Mouse (Mus musculus) embryonic facial prominence, embryonic 13.5 days (tissue): ENCODE data around the gene Pcdh15. TPM values are rescaled to one million over a fixed set of nuclear protein-coding genes. Genes with fewer than 3 reads are reported as not detected.

Source experiments
- ATAC-seq: fragments of 200-750 bp; cut with Nextera tagmentation; 2 replicates; pipeline ENCODE4 v1.8.0; 2017; ENCODE audit warnings: low read depth; ENCODE audit not compliant: insufficient number of reproducible peaks, insufficient read depth, low FRiP score, low TSS enrichment
- H3K27ac ChIP-seq: fragments of 300-500 bp; sonication (generic); 2 replicates; pipeline ENCODE4 v1.5.1; 2015; ENCODE audit warnings: moderate library complexity, mild to moderate bottlenecking, inconsistent platforms
- H3K27me3 ChIP-seq: fragments of 300-500 bp; sonication (generic); 2 replicates; pipeline ENCODE4 v1.6.1; 2015; ENCODE audit warnings: mild to moderate bottlenecking, inconsistent platforms
- H3K36me3 ChIP-seq: fragments of 300-500 bp; sonication (generic); 2 replicates; pipeline ENCODE4 v1.6.1; 2015; ENCODE audit warnings: mild to moderate bottlenecking, inconsistent platforms
- H3K4me1 ChIP-seq: fragments of 300-500 bp; sonication (generic); 2 replicates; pipeline ENCODE4 v1.6.1; 2015; ENCODE audit warnings: inconsistent platforms
- H3K4me2 ChIP-seq: fragments of 300-500 bp; sonication (generic); 2 replicates; pipeline ENCODE4 v1.6.1; 2015; ENCODE audit warnings: moderate library complexity, mild to moderate bottlenecking, inconsistent platforms
- H3K4me3 ChIP-seq: fragments of 300-500 bp; sonication (generic); 2 replicates; pipeline ENCODE4 v1.5.1; 2015; ENCODE audit warnings: mild to moderate bottlenecking, inconsistent platforms
- H3K9ac ChIP-seq: fragments of 300-500 bp; sonication (generic); 2 replicates; pipeline ENCODE4 v1.6.1; 2015; ENCODE audit warnings: mild to moderate bottlenecking, inconsistent platforms
- H3K9me3 ChIP-seq: fragments of 300-500 bp; sonication (generic); 2 replicates; pipeline ENCODE4 v1.6.1; 2016; ENCODE audit warnings: inconsistent platforms
- WGBS: fragments of 180-500 bp; shearing (Covaris S2); methylation state at CpG from one replicate; pipeline ENCODE4 v1.1.7; 2015; ENCODE audit warnings: mixed read lengths; 5-methylcytosine and 5-hydroxymethylcytosine counted together
- polyA plus RNA-seq: library from polyadenylated mRNA; unstranded; fragments of >200 nt; fragmentation: Nextera tagmentation; extraction: Ambion mirVana; gene quantifications from 2 replicates; pipeline ENCODE4 v1.2.1, GENCODE M21; 2015

The Pcdh15 gene
- polyA plus RNA-seq = 6.4 and 6.6 TPM in 2 replicates

DNA sequence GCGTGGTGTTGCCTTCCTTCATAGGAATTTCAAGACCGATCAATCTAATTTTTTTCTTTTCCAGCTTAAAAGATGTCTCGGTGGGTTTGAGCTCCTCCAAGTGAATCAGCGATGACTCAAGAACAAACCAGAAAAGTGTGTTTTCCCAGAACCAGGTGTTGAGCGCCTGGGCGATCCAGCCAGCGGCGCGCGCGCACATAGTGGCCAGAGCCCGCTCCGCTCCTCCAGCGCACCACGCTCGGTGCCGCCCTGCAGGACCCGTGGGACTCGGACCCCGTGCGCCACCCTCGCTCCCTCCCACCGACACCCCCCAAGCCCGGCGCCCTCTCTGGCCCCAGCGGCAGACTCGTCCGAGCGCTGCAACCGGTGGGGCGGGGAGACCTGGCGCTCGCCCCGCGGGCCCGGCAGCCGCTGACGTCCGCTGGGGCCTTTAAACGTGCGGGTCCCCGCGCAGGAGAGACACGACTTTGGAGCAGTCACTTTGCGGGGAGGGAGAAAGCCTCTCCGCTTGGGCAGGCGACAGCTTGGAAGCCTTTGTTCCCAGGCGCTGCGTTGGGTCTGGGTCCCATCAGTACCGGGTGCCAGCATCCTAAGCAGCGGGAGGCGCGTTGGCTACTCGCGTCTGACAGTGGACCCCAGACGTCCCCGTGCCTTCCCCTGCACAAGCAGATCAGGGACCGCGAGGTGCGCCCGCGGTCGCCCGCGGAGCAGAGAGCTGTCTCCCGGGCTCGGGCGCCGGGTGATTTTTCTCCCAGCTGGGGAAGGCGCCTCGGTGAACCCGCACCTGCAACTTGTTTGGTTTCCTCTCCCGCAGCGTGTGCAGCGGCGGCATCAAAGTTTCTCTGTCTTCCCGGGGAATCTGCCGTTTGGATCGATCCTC lies at the start of gene Pcdh15:
TSS of gene Pcdh15 (plus strand) at position 377 of the 880 bp plus-strand sequence.
- Histone ChIP-seq H3K27ac (no peak within 1 kb of the TSS), H3K4me3 (peak within 1 kb of the TSS; percentile 59), H3K27me3 (peaks cover 76% of the 10 kb centered on the region), H3K4me2 (peak within 1 kb of the TSS; percentile 97), H3K36me3 (no peaks in the 10 kb centered on the region), H3K4me1 (peaks cover 17% of the 10 kb centered on the region), H3K9ac (peak within 1 kb of the TSS; percentile 68), H3K9me3 (no peaks in the 10 kb centered on the region)
- under 1% methylated on average over 79 of the region's 79 CpGs for WGBS
- no peak for ATAC-seq

DNA sequence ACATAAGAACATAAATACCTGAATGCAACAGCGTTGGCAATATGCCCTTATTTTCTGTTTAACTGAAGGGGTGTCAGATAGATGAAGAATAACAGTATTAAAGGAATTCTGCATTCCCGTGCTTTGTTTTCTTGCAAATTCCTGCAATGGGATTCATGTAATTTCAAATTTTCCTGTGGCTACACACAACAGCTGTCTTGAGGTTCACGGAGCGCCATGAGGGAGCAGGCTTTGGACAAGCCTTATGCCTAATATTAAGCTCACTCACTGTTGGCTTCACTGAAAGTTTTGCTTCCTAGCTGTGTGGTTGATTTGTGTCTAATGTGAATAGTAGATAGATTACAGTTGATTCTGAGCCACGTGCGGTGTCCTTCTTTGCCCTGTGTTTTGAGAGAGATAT lies 47.1 kb upstream of the Pcdh15 start:
- H3K9me3 ChIP-seq = no peaks in the 10 kb centered on the region
- no peak overlapping the region for H3K4me3 ChIP-seq
- no peaks in the 10 kb centered on the region for H3K27me3 ChIP-seq
- H3K4me1 ChIP-seq = no peaks in the 10 kb centered on the region
- no peak overlapping the region for H3K27ac ChIP-seq
- no peak overlapping the region for H3K4me2 ChIP-seq
- no peaks in the 10 kb centered on the region for H3K36me3 ChIP-seq
- no peak overlapping the region for H3K9ac ChIP-seq
- no peak for ATAC-seq
- WGBS = 65% methylated on average over 6 of the region's 6 CpGs

DNA sequence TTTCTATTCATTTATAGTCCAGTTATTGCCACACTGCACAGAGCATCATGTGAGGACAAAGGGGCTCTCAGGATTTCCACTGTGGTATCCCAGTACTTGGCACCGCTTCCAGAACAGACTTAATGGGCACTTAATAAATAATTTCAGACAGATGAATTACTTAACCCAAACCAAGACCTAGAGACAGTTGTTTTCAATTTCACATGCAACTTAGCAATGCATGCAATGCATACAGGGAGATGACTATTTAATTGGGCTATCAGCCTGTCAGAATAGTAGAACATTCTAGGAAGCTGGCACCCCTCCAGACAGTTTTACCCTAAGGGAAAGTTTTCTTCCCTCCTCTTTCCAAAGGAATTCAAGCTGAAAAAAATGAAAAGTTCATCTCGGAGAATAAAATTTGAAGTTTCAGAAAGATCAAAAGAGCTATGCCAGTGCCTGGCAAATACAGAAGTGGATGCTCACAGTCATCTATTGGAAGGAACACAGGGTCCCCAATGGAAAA lies 39.4 kb upstream of the Pcdh15 start:
- no peaks in the 10 kb centered on the region for H3K9me3 ChIP-seq
- H3K36me3 ChIP-seq = no peaks in the 10 kb centered on the region
- 45% methylated on average over 2 of the region's 2 CpGs for WGBS
- H3K27ac ChIP-seq = no peak overlapping the region
- no peaks in the 10 kb centered on the region for H3K4me1 ChIP-seq
- no peak overlapping the region for H3K4me3 ChIP-seq
- ATAC-seq = no peak
- H3K27me3 ChIP-seq = no peaks in the 10 kb centered on the region
- no peak overlapping the region for H3K9ac ChIP-seq
- H3K4me2 ChIP-seq = no peak overlapping the region

DNA sequence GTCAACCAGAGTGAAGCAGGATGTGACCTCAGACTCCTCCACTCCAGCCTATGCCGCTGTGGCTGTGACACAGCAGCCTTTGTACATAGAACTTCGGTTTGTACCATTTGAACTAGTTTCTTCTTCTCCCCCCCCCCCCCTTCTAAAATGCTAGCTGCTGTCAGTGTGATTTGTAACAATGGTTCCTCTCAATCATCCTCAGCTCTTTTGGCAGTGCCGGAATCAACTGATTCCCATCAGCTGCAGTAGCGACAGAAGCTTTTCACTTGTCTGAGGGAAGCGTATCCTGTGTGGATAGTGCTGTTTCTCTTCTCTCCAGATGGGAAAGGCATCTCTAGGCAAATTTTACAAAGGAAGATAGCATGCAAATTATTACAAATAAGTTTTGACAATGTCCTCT lies 12.4 kb upstream of the Pcdh15 start:
- Histone ChIP-seq H3K4me1 (peaks cover 6% of the 10 kb centered on the region; the same call in 1 of the 2 replicates), H3K36me3 (no peaks in the 10 kb centered on the region), H3K4me2 (no peak overlapping the region), H3K27me3 (no peaks in the 10 kb centered on the region), H3K9me3 (no peaks in the 10 kb centered on the region), H3K9ac (no peak overlapping the region), H3K4me3 (no peak overlapping the region), H3K27ac (no peak overlapping the region)
- ATAC-seq = no peak
- WGBS = 43% methylated on average over 5 of the region's 5 CpGs

DNA sequence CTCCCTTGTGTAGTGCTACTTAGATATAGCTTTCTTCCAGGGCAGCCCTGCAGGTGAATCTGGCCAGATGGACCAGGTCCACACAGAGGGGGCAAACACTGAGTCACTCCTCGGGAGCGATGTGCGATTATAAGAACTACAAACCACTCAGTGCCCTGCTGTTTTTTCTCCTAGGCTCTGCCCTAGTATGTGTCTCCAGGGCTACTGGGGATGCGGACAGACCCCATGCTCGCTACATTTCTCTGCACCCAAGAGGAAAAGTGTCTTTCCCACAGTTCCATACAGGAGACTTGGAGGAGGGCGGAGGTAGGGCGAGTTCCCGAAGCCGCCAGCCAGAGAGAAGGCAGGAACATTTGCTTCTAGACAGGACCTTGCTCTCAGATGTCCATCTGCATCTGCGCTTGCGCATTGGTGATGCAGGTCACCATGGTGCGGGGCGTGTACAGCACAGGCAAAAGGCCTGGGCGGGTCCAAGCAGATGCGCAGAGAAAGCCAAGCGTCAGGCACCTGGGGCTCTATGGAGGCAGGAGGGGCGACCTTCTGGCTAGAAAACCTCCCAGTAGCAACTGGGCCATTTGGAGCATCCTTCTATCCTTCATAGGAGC lies 2.5 kb upstream of the Pcdh15 start:
- H3K4me1 ChIP-seq = peaks cover 17% of the 10 kb centered on the region
- H3K4me3 ChIP-seq = peak overlapping the region; percentile 37
- H3K9me3 ChIP-seq = no peaks in the 10 kb centered on the region
- H3K36me3 ChIP-seq = no peaks in the 10 kb centered on the region
- ATAC-seq = no peak
- H3K4me2 ChIP-seq = peak overlapping the region; percentile 62
- H3K9ac ChIP-seq = 0 out of 2 replicates have a peak overlapping the region, but pooled peaks have one; percentile 32
- H3K27ac ChIP-seq = no peak overlapping the region
- 1% methylated on average over 17 of the region's 17 CpGs for WGBS
- H3K27me3 ChIP-seq = peaks cover 61% of the 10 kb centered on the region

DNA sequence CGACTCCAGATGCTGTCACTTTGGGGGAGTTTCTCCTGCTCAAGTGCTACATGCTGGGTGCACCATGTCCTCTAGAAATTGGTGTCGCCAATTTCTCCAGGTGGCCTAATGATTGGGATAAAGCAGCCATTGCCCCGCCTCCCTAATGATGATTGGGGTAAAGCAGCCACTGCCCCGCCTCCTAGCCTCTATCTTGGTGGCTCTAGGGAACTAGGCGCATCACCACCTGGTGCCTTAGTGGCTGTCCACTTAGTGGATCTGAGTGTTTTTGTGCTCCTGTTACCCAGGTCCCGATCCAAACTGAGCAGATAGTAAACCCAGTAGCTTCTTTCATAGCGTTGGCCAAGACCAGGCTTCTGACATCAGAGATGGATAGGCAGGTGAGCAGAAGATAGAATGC lies 2.0 kb upstream of the Pcdh15 start:
- peak overlapping the region; percentile 62 for H3K4me2 ChIP-seq
- no peaks in the 10 kb centered on the region for H3K9me3 ChIP-seq
- 4% methylated on average over 7 of the region's 7 CpGs for WGBS
- no peak overlapping the region for H3K9ac ChIP-seq
- no peaks in the 10 kb centered on the region for H3K36me3 ChIP-seq
- H3K4me1 ChIP-seq = peaks cover 17% of the 10 kb centered on the region
- no peak overlapping the region for H3K27ac ChIP-seq
- peak overlapping the region; percentile 37 for H3K4me3 ChIP-seq
- no peak for ATAC-seq
- H3K27me3 ChIP-seq = peaks cover 66% of the 10 kb centered on the region

DNA sequence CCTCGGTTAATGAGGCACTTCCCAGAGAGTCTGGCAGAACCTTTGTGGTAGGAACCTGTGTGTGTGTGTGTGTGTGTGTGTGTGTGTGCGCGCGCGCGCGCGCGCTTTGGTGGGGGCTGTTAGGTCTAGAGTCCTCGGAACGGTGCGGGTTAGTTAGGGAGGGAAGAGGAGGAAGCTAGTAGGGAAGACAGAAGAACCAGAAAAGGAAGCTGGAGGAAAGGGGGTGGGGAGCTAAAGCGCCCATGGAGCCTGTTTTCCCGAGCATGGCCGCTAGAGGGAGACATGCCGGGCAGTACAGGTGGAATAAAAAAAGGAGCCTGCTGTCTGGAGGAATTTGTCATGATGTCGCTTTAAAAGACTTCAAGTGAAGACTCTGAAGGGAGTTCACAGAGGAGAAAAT lies 1.2 kb upstream of the Pcdh15 start:
- H3K4me3 ChIP-seq = peak overlapping the region; percentile 59; the same call in 1 of the 2 replicates
- peaks cover 17% of the 10 kb centered on the region for H3K4me1 ChIP-seq
- no peak overlapping the region for H3K27ac ChIP-seq
- H3K9me3 ChIP-seq = no peaks in the 10 kb centered on the region
- H3K27me3 ChIP-seq = peaks cover 71% of the 10 kb centered on the region
- no peak overlapping the region for H3K9ac ChIP-seq
- no peak for ATAC-seq
- 0% methylated on average over 17 of the region's 17 CpGs for WGBS
- H3K4me2 ChIP-seq = peak overlapping the region; percentile 97
- no peaks in the 10 kb centered on the region for H3K36me3 ChIP-seq

DNA sequence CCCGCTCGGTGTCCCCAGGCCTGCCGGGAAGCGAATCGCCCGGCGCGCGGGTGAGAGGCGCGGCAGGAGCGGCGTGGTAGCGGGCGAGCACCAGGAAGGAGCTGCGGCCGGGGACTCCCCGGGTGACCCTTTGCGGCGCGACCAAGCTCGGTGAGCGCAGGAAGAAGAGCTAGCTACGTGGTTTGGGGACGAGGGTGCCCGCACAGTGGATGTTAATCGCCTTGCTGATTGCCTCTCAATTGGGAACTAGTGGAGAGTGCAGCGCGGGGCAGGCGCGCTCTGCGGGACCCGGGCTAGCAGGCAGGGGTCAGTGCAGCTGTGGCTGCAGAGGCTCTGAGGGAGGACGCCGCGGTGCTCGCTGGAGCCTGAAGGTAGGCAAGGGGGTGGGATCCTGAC lies 702 bp downstream of the Pcdh15 start:
- no peak for ATAC-seq
- Histone ChIP-seq H3K9me3 (no peaks in the 10 kb centered on the region), H3K27ac (no peak overlapping the region), H3K4me2 (peak overlapping the region; percentile 97), H3K4me1 (peaks cover 17% of the 10 kb centered on the region), H3K4me3 (peak overlapping the region; percentile 59), H3K36me3 (no peaks in the 10 kb centered on the region), H3K27me3 (peaks cover 75% of the 10 kb centered on the region), H3K9ac (peak overlapping the region; percentile 68)
- 1% methylated on average over 36 of the region's 37 CpGs for WGBS

DNA sequence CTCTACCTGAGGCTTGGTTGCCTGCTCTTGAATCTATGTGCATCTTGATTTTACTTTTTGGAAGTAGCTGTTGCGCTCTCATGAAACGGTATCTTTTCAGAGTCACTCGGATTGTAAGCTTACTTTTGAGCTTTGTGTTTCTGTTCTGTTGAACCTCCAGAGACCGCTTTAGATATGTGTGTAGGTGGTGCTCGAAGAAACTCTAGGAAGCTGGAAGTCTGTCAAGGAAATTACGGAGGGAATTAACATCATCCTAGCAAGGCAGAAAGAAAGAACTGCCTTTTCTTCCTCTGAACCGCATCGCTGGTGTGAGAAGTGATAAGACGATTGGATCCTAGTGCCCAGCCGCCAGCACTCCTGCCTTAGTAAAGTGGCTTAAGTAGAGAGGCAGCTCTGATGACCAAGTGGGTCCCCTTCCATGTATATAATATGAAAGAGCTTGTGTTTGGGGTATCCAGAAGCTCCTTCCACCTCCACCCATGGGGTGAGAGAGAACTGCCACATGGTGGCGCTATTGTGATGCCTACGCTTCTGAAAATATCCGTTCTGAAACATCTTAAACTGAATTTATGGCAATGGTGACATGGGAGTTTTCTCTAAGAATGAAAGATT lies 4.3 kb downstream of the Pcdh15 start:
- no peak overlapping the region for H3K27ac ChIP-seq
- H3K9ac ChIP-seq = no peak overlapping the region
- peaks cover 4% of the 10 kb centered on the region; the same call in 1 of the 2 replicates for H3K4me1 ChIP-seq
- 77% methylated on average over 13 of the region's 13 CpGs for WGBS
- H3K9me3 ChIP-seq = no peaks in the 10 kb centered on the region
- no peaks in the 10 kb centered on the region for H3K36me3 ChIP-seq
- no peak overlapping the region for H3K4me2 ChIP-seq
- ATAC-seq = no peak
- H3K27me3 ChIP-seq = peaks cover 47% of the 10 kb centered on the region
- H3K4me3 ChIP-seq = no peak overlapping the region

DNA sequence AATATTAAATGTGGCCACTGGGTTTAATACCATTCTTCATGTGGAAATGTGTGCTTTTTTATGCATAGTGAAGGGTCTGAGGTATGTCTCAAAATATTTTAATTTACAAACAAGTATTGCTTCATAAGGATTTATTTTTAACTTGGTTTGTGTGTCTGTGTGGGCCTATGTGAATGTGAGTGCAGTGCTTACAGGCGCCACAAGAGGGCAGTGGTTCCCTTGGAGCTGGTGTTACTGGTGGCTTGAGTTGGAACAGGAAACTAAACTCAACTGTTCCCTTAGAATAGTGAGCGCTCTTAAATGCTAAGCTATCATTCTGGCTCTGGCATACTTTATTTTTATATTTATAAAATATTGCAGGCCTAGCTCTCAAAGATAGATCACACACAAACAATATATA lies 6.8 kb downstream of the Pcdh15 start:
- Histone ChIP-seq H3K4me3 (no peak overlapping the region), H3K9me3 (no peaks in the 10 kb centered on the region), H3K4me1 (no peaks in the 10 kb centered on the region), H3K4me2 (no peak overlapping the region), H3K9ac (no peak overlapping the region), H3K27ac (no peak overlapping the region), H3K27me3 (peaks cover 23% of the 10 kb centered on the region), H3K36me3 (no peaks in the 10 kb centered on the region)
- ATAC-seq = no peak
- WGBS = 47% methylated on average over 2 of the region's 2 CpGs

DNA sequence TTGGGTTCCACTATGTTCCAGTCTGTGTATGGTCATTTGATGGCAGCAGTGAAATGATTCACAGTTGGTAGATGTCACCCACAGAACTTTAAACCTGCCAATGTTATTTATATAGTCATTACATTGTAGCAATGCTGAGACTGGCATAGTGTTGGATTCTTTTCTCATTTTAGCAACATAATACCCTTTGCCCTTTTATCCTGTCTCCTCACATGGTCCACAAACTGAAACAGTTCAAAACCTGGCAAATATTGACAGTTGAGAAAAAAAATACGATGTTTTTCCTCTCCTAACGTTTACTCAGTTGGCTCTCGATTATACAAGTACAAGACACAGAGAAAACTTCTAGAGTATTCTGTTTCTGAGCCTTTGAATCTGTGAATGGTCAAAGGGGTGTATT lies 38.8 kb downstream of the Pcdh15 start:
- Histone ChIP-seq H3K4me2 (no peak overlapping the region), H3K36me3 (no peaks in the 10 kb centered on the region), H3K4me1 (no peaks in the 10 kb centered on the region), H3K9ac (no peak overlapping the region), H3K9me3 (no peaks in the 10 kb centered on the region), H3K27me3 (no peaks in the 10 kb centered on the region), H3K4me3 (no peak overlapping the region), H3K27ac (no peak overlapping the region)
- no peak for ATAC-seq
- WGBS = 78% methylated on average over 3 of the region's 3 CpGs
